10 mouse cellular contexts compared by ENCODE assay signal in the genomic region with DNA sequence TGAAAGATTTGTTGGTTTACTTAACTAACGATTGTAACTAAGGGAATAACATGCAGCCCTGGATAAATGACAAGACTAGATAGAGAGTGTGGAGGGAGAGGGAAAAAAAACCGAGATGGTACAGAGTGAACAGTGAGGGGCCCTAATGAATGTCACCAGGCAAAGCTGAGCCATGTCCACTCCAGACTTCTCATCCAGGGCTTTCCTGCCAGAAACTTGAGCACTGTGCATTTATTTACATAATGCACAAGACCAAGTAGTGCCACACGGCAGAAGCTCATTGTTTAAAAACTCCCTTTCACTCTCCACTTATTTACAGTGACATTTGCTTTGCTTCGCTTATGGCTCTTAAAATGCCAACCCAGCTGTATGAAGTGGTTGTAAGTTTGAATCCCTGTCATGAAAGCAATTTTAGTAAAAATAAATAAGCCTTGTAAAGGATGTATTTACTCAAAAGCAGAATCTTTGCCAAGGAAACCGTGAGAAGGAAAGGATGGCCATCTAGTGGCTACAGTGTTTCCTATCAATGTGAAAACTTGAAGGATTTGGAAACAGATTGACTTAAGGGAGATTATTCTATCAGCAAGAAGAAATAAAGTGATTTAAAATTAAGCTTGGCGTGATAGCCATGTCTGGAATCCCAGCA. TPM values are rescaled to one million over a fixed set of nuclear protein-coding genes. Genes with fewer than 3 reads are reported as not detected.
DNase-seq lines count a peak whose midpoint lies in the region; ATAC-seq lines count a peak whose summit lies in the region.
"Had no signal": no experiment of that assay in that cellular context is flagged by ENCODE, and none has a peak within 500 bp of the region (broad histone marks: within the 10 kb centered on the region; RNA-seq: fewer than 3 reads in every experiment).

No protein-coding gene starts in this region.

- intact Hi-C loops in gastrocnemius, postnatal 36 days (cut with DNase I) = loop anchor here (10.0 kb wide), 1 partner anchor 1871 kb away; no protein-coding TSS in a partner anchor

- peak; percentile 19 for DNase-seq in hindbrain, embryonic 11.5 days (ENCODE audit: low spot score)
- no peak for DNase-seq in hindbrain, embryonic 10.5 days (ENCODE audit: low spot score)
- no peak for DNase-seq in neural tube, embryonic 10.5 days (ENCODE audit: extremely low spot score, low spot score)
- DNase-seq in gastrocnemius, postnatal 36 days = no peak
- no peak for DNase-seq in kidney, postnatal 36 days
- DNase-seq: kidney, postnatal 25 days had no signal

- no peaks in the 10 kb centered on the region for H3K36me3 ChIP-seq in hindbrain, embryonic 11.5 days (ENCODE audit: control insufficient read depth, insufficient read depth, low read length)
- H3K36me3 ChIP-seq in hindbrain, embryonic 10.5 days = no peaks in the 10 kb centered on the region
- H3K36me3 ChIP-seq in neural tube, embryonic 13.5 days = no peaks in the 10 kb centered on the region
- no peaks in the 10 kb centered on the region for H3K36me3 ChIP-seq in forebrain, embryonic 16.5 days (ENCODE audit: control insufficient read depth, insufficient read depth)
- H3K36me3 ChIP-seq in neural tube, embryonic 15.5 days = no peaks in the 10 kb centered on the region
- H3K36me3 ChIP-seq: liver, embryonic 15.5 days had no signal

- H3K9me3 ChIP-seq in hindbrain, embryonic 11.5 days (ENCODE audit: control insufficient read depth, low read length) = no peaks in the 10 kb centered on the region
- 0 out of 2 replicates have a peak, but pooled peaks cover 4% of the 10 kb centered on the region for H3K9me3 ChIP-seq in hindbrain, embryonic 10.5 days
- no peaks in the 10 kb centered on the region for H3K9me3 ChIP-seq in neural tube, embryonic 13.5 days
- H3K9me3 ChIP-seq in forebrain, embryonic 16.5 days (ENCODE audit: control insufficient read depth, low read length) = no peaks in the 10 kb centered on the region
- H3K9me3 ChIP-seq in neural tube, embryonic 15.5 days (replicated peaks) = no peaks in the 10 kb centered on the region
- H3K9me3 ChIP-seq: liver, embryonic 15.5 days had no signal

- H3K4me1 ChIP-seq in hindbrain, embryonic 11.5 days (replicated peaks; ENCODE audit: control insufficient read depth, insufficient read depth, low read length) = no peaks in the 10 kb centered on the region
- no peaks in the 10 kb centered on the region for H3K4me1 ChIP-seq in hindbrain, embryonic 10.5 days (replicated peaks)
- H3K4me1 ChIP-seq in neural tube, embryonic 13.5 days (replicated peaks) = 0 out of 2 replicates have a peak, but pooled peaks cover 3% of the 10 kb centered on the region
- peaks cover 3% of the 10 kb centered on the region; the same call in 1 of the 2 replicates for H3K4me1 ChIP-seq in forebrain, embryonic 16.5 days (replicated peaks; ENCODE audit: control insufficient read depth, insufficient read depth, low read length)
- 0 out of 2 replicates have a peak, but pooled peaks cover 4% of the 10 kb centered on the region for H3K4me1 ChIP-seq in neural tube, embryonic 15.5 days
- H3K4me1 ChIP-seq: liver, embryonic 15.5 days had no signal

- no peak overlapping the region for H3K27ac ChIP-seq in hindbrain, embryonic 11.5 days (ENCODE audit: low read depth, low read length)
- no peak overlapping the region for H3K27ac ChIP-seq in hindbrain, embryonic 10.5 days
- H3K27ac ChIP-seq in neural tube, embryonic 13.5 days (replicated peaks) = no peak overlapping the region
- H3K27ac ChIP-seq in forebrain, embryonic 16.5 days (ENCODE audit: low read length) = no peak overlapping the region
- H3K27ac ChIP-seq in neural tube, embryonic 15.5 days (replicated peaks) = no peak overlapping the region
- H3K27ac ChIP-seq: liver, embryonic 15.5 days had no signal

- no peak overlapping the region for H3K4me2 ChIP-seq in hindbrain, embryonic 11.5 days (replicated peaks; ENCODE audit: low read depth, low read length)
- H3K4me2 ChIP-seq in neural tube, embryonic 13.5 days = peak overlapping the region; percentile 15; the same call in 1 of the 2 replicates
- peak overlapping the region; percentile 39 for H3K4me2 ChIP-seq in forebrain, embryonic 16.5 days (ENCODE audit: low read length)
- H3K4me2 ChIP-seq in neural tube, embryonic 15.5 days = peak overlapping the region; percentile 38
- H3K4me2 ChIP-seq: liver, embryonic 15.5 days had no signal

- ATAC-seq in hindbrain, embryonic 11.5 days (ENCODE audit: low FRiP score) = no peak
- 0 out of 2 replicates have a peak, but pooled peaks have one; percentile 27 for ATAC-seq in neural tube, embryonic 13.5 days (ENCODE audit: low read depth)
- peak; percentile 81 for ATAC-seq in forebrain, embryonic 16.5 days
- ATAC-seq in neural tube, embryonic 15.5 days (ENCODE audit: low FRiP score) = peak; percentile 47; the same call in 1 of the 2 replicates

- H3K27me3 ChIP-seq in hindbrain, embryonic 11.5 days (ENCODE audit: control insufficient read depth, insufficient read depth, low read length) = no peaks in the 10 kb centered on the region
- H3K27me3 ChIP-seq in hindbrain, embryonic 10.5 days (ENCODE audit: insufficient read depth, poor library complexity, severe bottlenecking) = no peaks in the 10 kb centered on the region
- no peaks in the 10 kb centered on the region for H3K27me3 ChIP-seq in neural tube, embryonic 13.5 days
- no peaks in the 10 kb centered on the region for H3K27me3 ChIP-seq in forebrain, embryonic 16.5 days (replicated peaks; ENCODE audit: control insufficient read depth, insufficient read depth, low read length)
- H3K27me3 ChIP-seq in neural tube, embryonic 15.5 days (replicated peaks) = no peaks in the 10 kb centered on the region
- H3K27me3 ChIP-seq: liver, embryonic 15.5 days had no signal

- WGBS in hindbrain, embryonic 11.5 days = 55% methylated on average over 6 of the region's 6 CpGs
- WGBS in hindbrain, embryonic 10.5 days = 58% methylated on average over 6 of the region's 6 CpGs
- WGBS in neural tube, embryonic 13.5 days = 54% methylated on average over 6 of the region's 6 CpGs
- 30% methylated on average over 6 of the region's 6 CpGs for WGBS in forebrain, embryonic 16.5 days
- WGBS in neural tube, embryonic 15.5 days = 37% methylated on average over 6 of the region's 6 CpGs

- no peak overlapping the region for H3K9ac ChIP-seq in hindbrain, embryonic 11.5 days (ENCODE audit: low read depth, low read length)
- H3K9ac ChIP-seq in neural tube, embryonic 13.5 days = no peak overlapping the region
- H3K9ac ChIP-seq in forebrain, embryonic 16.5 days (replicated peaks; ENCODE audit: low read depth, low read length) = no peak overlapping the region
- no peak overlapping the region for H3K9ac ChIP-seq in neural tube, embryonic 15.5 days (replicated peaks)
- H3K9ac ChIP-seq: liver, embryonic 15.5 days had no signal

- H3K4me3 ChIP-seq in hindbrain, embryonic 11.5 days (ENCODE audit: low read depth, low read length) = no peak overlapping the region
- no peak overlapping the region for H3K4me3 ChIP-seq in hindbrain, embryonic 10.5 days
- no peak overlapping the region for H3K4me3 ChIP-seq in neural tube, embryonic 13.5 days
- H3K4me3 ChIP-seq in forebrain, embryonic 16.5 days (replicated peaks; ENCODE audit: low read length) = no peak overlapping the region
- no peak overlapping the region for H3K4me3 ChIP-seq in neural tube, embryonic 15.5 days (replicated peaks)
- H3K4me3 ChIP-seq: liver, embryonic 15.5 days had no signal

RNA-seq across cellular contexts. Expression of gene Pitrm1, which starts 12.5 kb away (rescaled TPM):
- polyA plus RNA-seq in hindbrain, embryonic 11.5 days (2014; fragmentation: Nextera tagmentation; extraction: Ambion mirVana) = 91.9 and 98.7 TPM in 2 replicates
- polyA plus RNA-seq in hindbrain, embryonic 10.5 days (2016; fragmentation: Nextera tagmentation; extraction: Ambion mirVana) = 82.5 and 104 TPM in 2 replicates
- polyA plus RNA-seq in neural tube, embryonic 13.5 days (2015; fragmentation: Nextera tagmentation; extraction: Ambion mirVana) = 42.8 and 45.8 TPM in 2 replicates
- polyA plus RNA-seq in forebrain, embryonic 16.5 days (2015; fragmentation: Nextera tagmentation; extraction: Ambion mirVana) = 49.8 and 50.9 TPM in 2 replicates
- polyA plus RNA-seq in neural tube, embryonic 15.5 days (2015; fragmentation: Nextera tagmentation; extraction: Ambion mirVana) = 41.7 and 52.6 TPM in 2 replicates
- 10 to 100 TPM; 32.6 to 33.3 TPM for total RNA-seq in gastrocnemius, postnatal 36 days (2021)
